Mouse (Mus musculus): Measurements from ENCODE around the gene Stfa3.
"Not testable (repeated sequence)": the region's sequence is repeated elsewhere in the genome, so short reads cannot be mapped to it uniquely, and the experiment has no call there.

GRCm38 (mm10) chr16:36420979-36421378 is 34.2 kb downstream of the Stfa3 start:
- not testable (repeated sequence) for TF ChIP-seq FLI1 (IDR thresholded peaks at IDR 0.05; ENCODE audit: low read length); GATA1 (IDR thresholded peaks at IDR 0.05; ENCODE audit: borderline replicate concordance, low read length)

Data from megakaryocyte, embryonic 14.5 days (primary cell).